Mouse (Mus musculus) kidney, adult 10 weeks (tissue): Measurements from ENCODE around the gene Zfp345. TPM values are rescaled to one million over a fixed set of nuclear protein-coding genes. Genes with fewer than 3 reads are reported as not detected.

ENCODE experiments used
- polyA plus RNA-seq: library from polyadenylated mRNA; stranded (reverse); fragments of 350-450 nt; fragmentation: Illumina TruSeq; extraction: RNeasy Lipid Tissue Mini Kit (QIAGEN cat#74804); gene quantifications from one replicate; pipeline ENCODE4 v1.2.3, GENCODE M21; 2014; ENCODE audit warnings: low read depth, low replicate concordance

Gene Zfp345
- polyA plus RNA-seq: not detected

GRCm38 (mm10) chr2:150484939-150485778, at the start of gene Zfp345:
Gene Zfp345, minus strand, starts transcription at chr2:150485091.

GRCm38 (mm10) chr2:150451180-150451919, 33.5 kb downstream of the Zfp345 start, which contains the start of gene Zfp442:
Gene Zfp442, minus strand, starts transcription at chr2:150451486.

Other genes starting within 250 kb of the Zfp345 start
- gene Gm21994, start 229.5 kb downstream of the Zfp345 start, polyA plus RNA-seq: 6.3 TPM
- not detected for gene Gm14124, start 227.6 kb downstream of the Zfp345 start, polyA plus RNA-seq
- gene Gm10130, start 161.4 kb downstream of the Zfp345 start, polyA plus RNA-seq: not detected
- gene 3300002I08Rik, start 122.3 kb downstream of the Zfp345 start, polyA plus RNA-seq: 4.4 TPM
- 11.5 TPM for gene Zfp442, start 33.6 kb downstream of the Zfp345 start, polyA plus RNA-seq
- not detected for gene Cst7, start 85.3 kb upstream of the Zfp345 start, polyA plus RNA-seq
- gene Apmap, start 123.5 kb upstream of the Zfp345 start, polyA plus RNA-seq: 220 TPM
- 186 TPM for gene Acss1, start 183.4 kb upstream of the Zfp345 start, polyA plus RNA-seq
- not detected for gene Vsx1, start 204.3 kb upstream of the Zfp345 start, polyA plus RNA-seq